19 mouse cellular contexts compared by ENCODE assay signal in the genomic region with DNA sequence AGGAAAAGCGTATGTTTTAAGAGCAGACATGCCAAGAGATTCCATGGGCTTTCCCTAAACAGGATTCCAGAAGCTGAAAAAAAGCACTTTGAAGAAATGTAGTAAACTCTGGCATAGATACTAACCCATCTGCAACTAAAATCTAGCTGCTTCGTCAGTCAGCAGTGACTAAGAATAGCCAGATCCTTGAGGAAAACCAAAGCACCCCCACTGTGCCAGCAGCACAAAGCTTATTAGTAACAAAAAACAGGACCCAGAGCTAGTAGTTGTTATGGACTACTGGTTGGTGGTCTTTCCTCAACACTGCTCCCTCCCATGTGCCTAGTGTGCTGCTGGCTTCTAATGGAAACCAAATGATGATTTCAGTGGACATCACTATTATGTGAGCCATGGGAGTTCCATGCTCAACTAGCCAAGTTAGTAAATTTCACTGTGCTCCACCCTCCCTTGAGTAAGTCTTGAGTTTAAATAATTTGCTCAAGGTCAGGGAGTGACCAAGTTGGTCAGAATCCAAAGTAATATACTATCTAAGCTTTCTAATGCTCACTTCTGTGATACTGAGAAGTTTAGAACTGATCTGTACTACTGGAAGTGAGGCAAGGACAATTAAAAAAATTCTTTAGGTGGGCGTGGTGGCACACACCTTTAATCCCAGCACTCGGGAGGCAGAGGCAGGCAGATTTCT. TPM values are rescaled to one million over a fixed set of nuclear protein-coding genes. Genes with fewer than 3 reads are reported as not detected.
DNase-seq lines count a peak whose midpoint lies in the region; ATAC-seq lines count a peak whose summit lies in the region.
"Had no signal": no experiment of that assay in that cellular context is flagged by ENCODE, and none has a peak within 500 bp of the region (broad histone marks: within the 10 kb centered on the region; RNA-seq: fewer than 3 reads in every experiment).

No protein-coding gene starts in this region.

- no peaks in the 10 kb centered on the region for H3K9me3 ChIP-seq in forebrain, embryonic 14.5 days (replicated peaks; ENCODE audit: control insufficient read depth, low read length)
- no peaks in the 10 kb centered on the region for H3K9me3 ChIP-seq in forebrain, embryonic 15.5 days
- no peaks in the 10 kb centered on the region for H3K9me3 ChIP-seq in hindbrain, embryonic 16.5 days (ENCODE audit: control insufficient read depth, low read length)
- H3K9me3 ChIP-seq in hindbrain, embryonic 10.5 days = no peaks in the 10 kb centered on the region
- H3K9me3 ChIP-seq in midbrain, embryonic 16.5 days (replicated peaks; ENCODE audit: control insufficient read depth, low read length, poor library complexity, severe bottlenecking) = no peaks in the 10 kb centered on the region
- no peaks in the 10 kb centered on the region for H3K9me3 ChIP-seq in midbrain, embryonic 10.5 days (replicated peaks)
- H3K9me3 ChIP-seq in stomach, embryonic 15.5 days = no peaks in the 10 kb centered on the region
- H3K9me3 ChIP-seq: forebrain, embryonic 13.5 days; heart, embryonic 12.5 days had no signal

- no peaks in the 10 kb centered on the region for H3K4me1 ChIP-seq in forebrain, embryonic 14.5 days (ENCODE audit: control insufficient read depth, insufficient read depth, low read length)
- peaks cover 24% of the 10 kb centered on the region for H3K4me1 ChIP-seq in forebrain, embryonic 15.5 days
- H3K4me1 ChIP-seq in hindbrain, embryonic 16.5 days (ENCODE audit: control insufficient read depth, insufficient read depth, low read depth, low read length) = peaks cover 11% of the 10 kb centered on the region
- H3K4me1 ChIP-seq in hindbrain, embryonic 10.5 days (replicated peaks) = no peaks in the 10 kb centered on the region
- 0 out of 2 replicates have a peak, but pooled peaks cover 6% of the 10 kb centered on the region for H3K4me1 ChIP-seq in midbrain, embryonic 16.5 days (ENCODE audit: control insufficient read depth, insufficient read depth, low read length)
- no peaks in the 10 kb centered on the region for H3K4me1 ChIP-seq in midbrain, embryonic 10.5 days
- peaks cover 15% of the 10 kb centered on the region for H3K4me1 ChIP-seq in stomach, embryonic 15.5 days

- intact Hi-C loops in heart, postnatal 14 days (cut with DNase I) = no loop called here

- 72% methylated on average over 4 of the region's 4 CpGs for WGBS in forebrain, embryonic 14.5 days
- 75% methylated on average over 4 of the region's 4 CpGs for WGBS in forebrain, embryonic 15.5 days
- WGBS in hindbrain, embryonic 16.5 days = 76% methylated on average over 4 of the region's 4 CpGs
- 88% methylated on average over 4 of the region's 4 CpGs for WGBS in hindbrain, embryonic 10.5 days
- 79% methylated on average over 4 of the region's 4 CpGs for WGBS in midbrain, embryonic 16.5 days
- WGBS in midbrain, embryonic 10.5 days = 84% methylated on average over 4 of the region's 4 CpGs
- 69% methylated on average over 4 of the region's 4 CpGs for WGBS in stomach, embryonic 15.5 days

- no peak for ATAC-seq in forebrain, embryonic 14.5 days
- no peak for ATAC-seq in forebrain, embryonic 15.5 days (replicated peaks)
- ATAC-seq in hindbrain, embryonic 16.5 days = no peak
- ATAC-seq in midbrain, embryonic 16.5 days = no peak
- no peak for ATAC-seq in stomach, embryonic 15.5 days (ENCODE audit: insufficient read depth, low FRiP score, low read depth)
- ATAC-seq: forebrain, embryonic 13.5 days; inflammation-experienced regulatory T-cells, adult 6 months; Patski had no signal

- no peak overlapping the region for H3K9ac ChIP-seq in forebrain, embryonic 14.5 days (ENCODE audit: low read length)
- no peak overlapping the region for H3K9ac ChIP-seq in forebrain, embryonic 15.5 days (replicated peaks)
- H3K9ac ChIP-seq in hindbrain, embryonic 16.5 days (ENCODE audit: low read depth, low read length) = no peak overlapping the region
- H3K9ac ChIP-seq in midbrain, embryonic 16.5 days (ENCODE audit: low read depth, low read length) = no peak overlapping the region
- H3K9ac ChIP-seq in stomach, embryonic 15.5 days = no peak overlapping the region
- H3K9ac ChIP-seq: heart, embryonic 12.5 days; liver, embryonic 14.5 days had no signal

- H3K36me3 ChIP-seq in forebrain, embryonic 14.5 days (ENCODE audit: control insufficient read depth, insufficient read depth, low read length) = peaks cover 35% of the 10 kb centered on the region
- H3K36me3 ChIP-seq in forebrain, embryonic 15.5 days = peaks cover 20% of the 10 kb centered on the region
- peaks cover 12% of the 10 kb centered on the region for H3K36me3 ChIP-seq in hindbrain, embryonic 16.5 days (ENCODE audit: control insufficient read depth, insufficient read depth, low read length)
- H3K36me3 ChIP-seq in hindbrain, embryonic 10.5 days = peaks cover 80% of the 10 kb centered on the region
- H3K36me3 ChIP-seq in midbrain, embryonic 16.5 days (ENCODE audit: control insufficient read depth, insufficient read depth, low read length) = no peaks in the 10 kb centered on the region; the same call in 1 of the 2 replicates
- H3K36me3 ChIP-seq in midbrain, embryonic 10.5 days = peaks cover 77% of the 10 kb centered on the region
- peaks cover 8% of the 10 kb centered on the region; the same call in 1 of the 2 replicates for H3K36me3 ChIP-seq in stomach, embryonic 15.5 days

- H3K4me2 ChIP-seq in forebrain, embryonic 14.5 days (ENCODE audit: low read length) = no peak overlapping the region
- no peak overlapping the region for H3K4me2 ChIP-seq in forebrain, embryonic 15.5 days (replicated peaks)
- H3K4me2 ChIP-seq in hindbrain, embryonic 16.5 days (ENCODE audit: low read length) = no peak overlapping the region
- H3K4me2 ChIP-seq in midbrain, embryonic 16.5 days (ENCODE audit: low read length) = no peak overlapping the region
- no peak overlapping the region for H3K4me2 ChIP-seq in stomach, embryonic 15.5 days
- H3K4me2 ChIP-seq: forebrain, embryonic 13.5 days; heart, embryonic 12.5 days; midbrain, embryonic 11.5 days had no signal

- DNase-seq in forebrain, embryonic 14.5 days (ENCODE audit: low spot score) = peak; percentile 38
- DNase-seq in hindbrain, embryonic 10.5 days (ENCODE audit: low spot score) = no peak
- DNase-seq in midbrain, embryonic 10.5 days (ENCODE audit: low spot score) = no peak
- no peak for DNase-seq in heart, postnatal 14 days
- DNase-seq: adrenal gland, postnatal 10 days; embryo, embryonic 11 days; gastrocnemius, postnatal 14 days; kidney, postnatal 10 days; right cerebral cortex, postnatal 25 days had no signal

- no peak overlapping the region for H3K27ac ChIP-seq in forebrain, embryonic 14.5 days (ENCODE audit: low read depth, low read length)
- H3K27ac ChIP-seq in forebrain, embryonic 15.5 days (replicated peaks) = no peak overlapping the region
- H3K27ac ChIP-seq in hindbrain, embryonic 16.5 days (ENCODE audit: low read depth, low read length) = 0 out of 2 replicates have a peak overlapping the region, but pooled peaks have one; percentile 19
- no peak overlapping the region for H3K27ac ChIP-seq in hindbrain, embryonic 10.5 days
- peak overlapping the region; percentile 4; the same call in 1 of the 2 replicates for H3K27ac ChIP-seq in midbrain, embryonic 16.5 days (ENCODE audit: low read length)
- H3K27ac ChIP-seq in midbrain, embryonic 10.5 days (replicated peaks) = no peak overlapping the region
- 0 out of 2 replicates have a peak overlapping the region, but pooled peaks have one; percentile 2 for H3K27ac ChIP-seq in stomach, embryonic 15.5 days
- H3K27ac ChIP-seq: liver, embryonic 14.5 days had no signal

- H3K4me3 ChIP-seq in forebrain, embryonic 14.5 days (ENCODE audit: low read depth, low read length) = no peak overlapping the region
- no peak overlapping the region for H3K4me3 ChIP-seq in forebrain, embryonic 15.5 days
- no peak overlapping the region for H3K4me3 ChIP-seq in hindbrain, embryonic 16.5 days (ENCODE audit: low read length)
- H3K4me3 ChIP-seq in hindbrain, embryonic 10.5 days = no peak overlapping the region
- H3K4me3 ChIP-seq in midbrain, embryonic 16.5 days (ENCODE audit: low read depth, low read length) = no peak overlapping the region
- no peak overlapping the region for H3K4me3 ChIP-seq in midbrain, embryonic 10.5 days
- no peak overlapping the region for H3K4me3 ChIP-seq in stomach, embryonic 15.5 days (replicated peaks)
- H3K4me3 ChIP-seq: forebrain, embryonic 13.5 days; heart, embryonic 12.5 days had no signal

- H3K27me3 ChIP-seq in forebrain, embryonic 14.5 days (replicated peaks; ENCODE audit: control insufficient read depth, insufficient read depth, low read length) = no peaks in the 10 kb centered on the region
- no peaks in the 10 kb centered on the region for H3K27me3 ChIP-seq in forebrain, embryonic 15.5 days
- no peaks in the 10 kb centered on the region for H3K27me3 ChIP-seq in hindbrain, embryonic 16.5 days (replicated peaks; ENCODE audit: control insufficient read depth, insufficient read depth, low read length)
- H3K27me3 ChIP-seq in hindbrain, embryonic 10.5 days (ENCODE audit: insufficient read depth, poor library complexity, severe bottlenecking) = no peaks in the 10 kb centered on the region
- no peaks in the 10 kb centered on the region for H3K27me3 ChIP-seq in midbrain, embryonic 16.5 days (ENCODE audit: control insufficient read depth, insufficient read depth, low read depth, low read length)
- H3K27me3 ChIP-seq in midbrain, embryonic 10.5 days (ENCODE audit: low read depth, poor library complexity, severe bottlenecking) = no peaks in the 10 kb centered on the region
- no peaks in the 10 kb centered on the region for H3K27me3 ChIP-seq in stomach, embryonic 15.5 days (replicated peaks)
- H3K27me3 ChIP-seq: forebrain, embryonic 13.5 days; heart, embryonic 12.5 days; Patski had no signal

RNA-seq across cellular contexts. Expression of a gene that starts 14.6 kb away (rescaled TPM):
- polyA plus RNA-seq in forebrain, embryonic 14.5 days (2014; fragmentation: Nextera tagmentation; extraction: Ambion mirVana) = 111 and 122 TPM in 2 replicates
- 90.5 and 91.3 TPM in 2 replicates for polyA plus RNA-seq in forebrain, embryonic 15.5 days (2015; fragmentation: Nextera tagmentation; extraction: Ambion mirVana)
- 99.1 and 103 TPM in 2 replicates for polyA plus RNA-seq in hindbrain, embryonic 16.5 days (2015; fragmentation: Nextera tagmentation; extraction: Ambion mirVana)
- polyA plus RNA-seq in hindbrain, embryonic 10.5 days (2016; fragmentation: Nextera tagmentation; extraction: Ambion mirVana) = 95.9 and 119 TPM in 2 replicates
- polyA plus RNA-seq in midbrain, embryonic 16.5 days (2015; fragmentation: Nextera tagmentation; extraction: Ambion mirVana) = 97.7 TPM in 2 replicates
- polyA plus RNA-seq in midbrain, embryonic 10.5 days (2016; fragmentation: Nextera tagmentation; extraction: Ambion mirVana) = 101 and 112 TPM in 2 replicates
- polyA plus RNA-seq in stomach, embryonic 15.5 days (2015; fragmentation: Nextera tagmentation; extraction: Ambion mirVana) = 57.3 and 57.6 TPM in 2 replicates
- 10 to 100 TPM; 53.4 to 55.2 TPM for total RNA-seq in heart, postnatal 14 days (2021)

RNA-seq across cellular contexts. Expression of a gene that starts 15.5 kb away (rescaled TPM):
- 77.3 and 82.5 TPM in 2 replicates for polyA plus RNA-seq in forebrain, embryonic 14.5 days (2014; fragmentation: Nextera tagmentation; extraction: Ambion mirVana)
- 294 and 295 TPM in 2 replicates for polyA plus RNA-seq in forebrain, embryonic 15.5 days (2015; fragmentation: Nextera tagmentation; extraction: Ambion mirVana)
- 290 and 293 TPM in 2 replicates for polyA plus RNA-seq in hindbrain, embryonic 16.5 days (2015; fragmentation: Nextera tagmentation; extraction: Ambion mirVana)
- polyA plus RNA-seq in hindbrain, embryonic 10.5 days (2016; fragmentation: Nextera tagmentation; extraction: Ambion mirVana) = 219 and 260 TPM in 2 replicates
- 289 and 327 TPM in 2 replicates for polyA plus RNA-seq in midbrain, embryonic 16.5 days (2015; fragmentation: Nextera tagmentation; extraction: Ambion mirVana)
- polyA plus RNA-seq in midbrain, embryonic 10.5 days (2016; fragmentation: Nextera tagmentation; extraction: Ambion mirVana) = 268 and 304 TPM in 2 replicates
- polyA plus RNA-seq in stomach, embryonic 15.5 days (2015; fragmentation: Nextera tagmentation; extraction: Ambion mirVana) = 213 and 214 TPM in 2 replicates
- total RNA-seq in heart, postnatal 14 days (2021) = 100 to 1,000 TPM; 158 TPM

RNA-seq across cellular contexts. Expression of a gene that starts 29.8 kb away (rescaled TPM):
- 22.0 and 25.6 TPM in 2 replicates for polyA plus RNA-seq in forebrain, embryonic 14.5 days (2014; fragmentation: Nextera tagmentation; extraction: Ambion mirVana)
- polyA plus RNA-seq in forebrain, embryonic 15.5 days (2015; fragmentation: Nextera tagmentation; extraction: Ambion mirVana) = 23.4 and 26.9 TPM in 2 replicates
- polyA plus RNA-seq in hindbrain, embryonic 16.5 days (2015; fragmentation: Nextera tagmentation; extraction: Ambion mirVana) = 72.6 and 85.0 TPM in 2 replicates
- 22.7 and 27.3 TPM in 2 replicates for polyA plus RNA-seq in hindbrain, embryonic 10.5 days (2016; fragmentation: Nextera tagmentation; extraction: Ambion mirVana)
- 46.5 and 57.8 TPM in 2 replicates for polyA plus RNA-seq in midbrain, embryonic 16.5 days (2015; fragmentation: Nextera tagmentation; extraction: Ambion mirVana)
- 17.7 and 22.6 TPM in 2 replicates for polyA plus RNA-seq in midbrain, embryonic 10.5 days (2016; fragmentation: Nextera tagmentation; extraction: Ambion mirVana)
- 35.3 and 42.7 TPM in 2 replicates for polyA plus RNA-seq in stomach, embryonic 15.5 days (2015; fragmentation: Nextera tagmentation; extraction: Ambion mirVana)
- total RNA-seq in heart, postnatal 14 days (2021) = 1 to 10 TPM; 6.2 to 7.6 TPM

RNA-seq across cellular contexts. Expression of a gene that starts 59.1 kb away (rescaled TPM):
- polyA plus RNA-seq in forebrain, embryonic 14.5 days (2014; fragmentation: Nextera tagmentation; extraction: Ambion mirVana) = 1.7 and 2.5 TPM in 2 replicates
- 1.1 and 2.1 TPM in 2 replicates for polyA plus RNA-seq in forebrain, embryonic 15.5 days (2015; fragmentation: Nextera tagmentation; extraction: Ambion mirVana)
- polyA plus RNA-seq in hindbrain, embryonic 16.5 days (2015; fragmentation: Nextera tagmentation; extraction: Ambion mirVana) = 2.2 and 2.5 TPM in 2 replicates
- polyA plus RNA-seq in hindbrain, embryonic 10.5 days (2016; fragmentation: Nextera tagmentation; extraction: Ambion mirVana) = 3.2 and 3.3 TPM in 2 replicates
- 2.9 and 3.5 TPM in 2 replicates for polyA plus RNA-seq in midbrain, embryonic 16.5 days (2015; fragmentation: Nextera tagmentation; extraction: Ambion mirVana)
- 1.9 and 2.3 TPM in 2 replicates for polyA plus RNA-seq in midbrain, embryonic 10.5 days (2016; fragmentation: Nextera tagmentation; extraction: Ambion mirVana)
- polyA plus RNA-seq in stomach, embryonic 15.5 days (2015; fragmentation: Nextera tagmentation; extraction: Ambion mirVana) = 0.24 and 0.37 TPM in 2 replicates
- under 1 TPM; 0.24 to 0.36 TPM for total RNA-seq in heart, postnatal 14 days (2021)

Comparison
In these comparisons a context has a peak if more than half of its experiments do, and no peak if none do; other contexts are left out.
1. H3K27ac ChIP-seq: peak in hindbrain, embryonic 16.5 days (single experiment), midbrain, embryonic 16.5 days (single experiment) and stomach, embryonic 15.5 days (single experiment); none in forebrain, embryonic 14.5 days (single experiment), forebrain, embryonic 15.5 days (single experiment), hindbrain, embryonic 10.5 days (single experiment) and midbrain, embryonic 10.5 days (single experiment).